Mouse (Mus musculus): ENCODE data around the gene Lgr6. TPM values are rescaled to one million over a fixed set of nuclear protein-coding genes. Genes with fewer than 3 reads are reported as not detected.
A peak's percentile ranks its signal among the peaks of the same experiment; 100 is the strongest.

The Lgr6 gene
- polyA plus RNA-seq, 1 experiment from 2014 or later, result 0.61 TPM

- WGBS, result 82% methylated on average over 5 of the region's 5 CpGs
Measured at GRCm38 (mm10) chr1:134997568-134997967, 107.5 kb downstream of the Lgr6 start.

GRCm38 (mm10) chr1:134996471-134996870 lies 108.6 kb downstream of the Lgr6 start:
- Histone ChIP-seq H3K4me2 (replicated peaks) (no peak overlapping the region), H3K4me3 (no peak overlapping the region), H3K9me3 (no peaks in the 10 kb centered on the region), H3K4me1 (0 out of 2 replicates have a peak, but pooled peaks cover 3% of the 10 kb centered on the region), H3K9ac (replicated peaks) (no peak overlapping the region), H3K27ac (replicated peaks) (no peak overlapping the region), H3K36me3 (no peaks in the 10 kb centered on the region), H3K27me3 (no peaks in the 10 kb centered on the region)
- whole genome bisulfite sequencing, result 88% methylated on average over 7 of the region's 7 CpGs
- no peak for ATAC-seq (replicated peaks)

More at GRCm38 (mm10) chr1:134997568-134997967, 107.5 kb downstream of the Lgr6 start:
- no peak overlapping the region for H3K4me2 ChIP-seq (replicated peaks)
- H3K27me3 ChIP-seq, result no peaks in the 10 kb centered on the region
- no peaks in the 10 kb centered on the region for H3K36me3 ChIP-seq
- ATAC-seq (replicated peaks), result no peak
- no peak overlapping the region for H3K27ac ChIP-seq (replicated peaks)
- H3K9me3 ChIP-seq, result no peaks in the 10 kb centered on the region
- no peak overlapping the region for H3K9ac ChIP-seq (replicated peaks)
- H3K4me1 ChIP-seq, result 0 out of 2 replicates have a peak, but pooled peaks cover 3% of the 10 kb centered on the region
- H3K4me3 ChIP-seq, result no peak overlapping the region

DNA sequence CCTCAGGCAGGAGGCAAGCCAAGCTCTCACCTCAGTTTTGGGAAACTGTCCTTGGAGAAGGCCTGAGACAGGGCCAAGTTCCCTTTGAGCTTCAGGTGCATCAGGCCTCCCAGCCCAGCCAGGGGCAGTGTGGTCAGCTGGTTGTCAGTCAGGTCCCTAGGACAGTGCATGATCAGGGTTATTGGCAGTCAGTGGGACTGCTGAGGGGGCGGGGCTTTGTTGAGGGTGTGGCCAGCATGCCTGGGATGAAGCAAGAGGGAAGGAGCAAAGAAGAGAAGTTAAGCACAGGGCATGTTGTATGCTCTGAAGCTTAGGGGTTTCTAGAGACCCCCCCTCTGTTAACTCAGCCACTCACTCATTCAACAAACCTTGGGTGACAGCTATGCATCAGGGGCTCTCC lies 109.1 kb downstream of the Lgr6 start:
- 38% methylated on average over 1 of the region's 1 CpGs for WGBS

GRCm38 (mm10) chr1:134995437-134995836 lies 109.6 kb downstream of the Lgr6 start:
- Histone ChIP-seq H3K4me3 (no peak overlapping the region), H3K9me3 (no peaks in the 10 kb centered on the region), H3K9ac (replicated peaks) (no peak overlapping the region), H3K27me3 (no peaks in the 10 kb centered on the region), H3K4me1 (0 out of 2 replicates have a peak, but pooled peaks cover 3% of the 10 kb centered on the region), H3K4me2 (replicated peaks) (no peak overlapping the region), H3K36me3 (no peaks in the 10 kb centered on the region), H3K27ac (replicated peaks) (no peak overlapping the region)
- WGBS, result 35% methylated on average over 4 of the region's 4 CpGs
- ATAC-seq (replicated peaks), result no peak

More for the DNA sequence above, 109.1 kb downstream of the Lgr6 start:
- no peak overlapping the region for H3K27ac ChIP-seq (replicated peaks)
- H3K9me3 ChIP-seq, result no peaks in the 10 kb centered on the region
- H3K4me2 ChIP-seq (replicated peaks), result no peak overlapping the region
- no peaks in the 10 kb centered on the region for H3K27me3 ChIP-seq
- no peaks in the 10 kb centered on the region for H3K36me3 ChIP-seq
- no peak overlapping the region for H3K4me3 ChIP-seq
- no peak for ATAC-seq (replicated peaks)
- no peak overlapping the region for H3K9ac ChIP-seq (replicated peaks)
- H3K4me1 ChIP-seq, result 0 out of 2 replicates have a peak, but pooled peaks cover 3% of the 10 kb centered on the region

- H3K9me3 ChIP-seq, result no peaks in the 10 kb centered on the region
- no peak overlapping the region for H3K9ac ChIP-seq (replicated peaks)
- 0 out of 2 replicates have a peak, but pooled peaks cover 3% of the 10 kb centered on the region for H3K4me1 ChIP-seq
- no peaks in the 10 kb centered on the region for H3K27me3 ChIP-seq
- no peaks in the 10 kb centered on the region for H3K36me3 ChIP-seq
- WGBS, result 84% methylated on average over 3 of the region's 3 CpGs
- no peak overlapping the region for H3K4me2 ChIP-seq (replicated peaks)
- no peak for ATAC-seq (replicated peaks)
- no peak overlapping the region for H3K4me3 ChIP-seq
- no peak overlapping the region for H3K27ac ChIP-seq (replicated peaks)
Measured at GRCm38 (mm10) chr1:134994739-134995138, 110.3 kb downstream of the Lgr6 start.

DNA sequence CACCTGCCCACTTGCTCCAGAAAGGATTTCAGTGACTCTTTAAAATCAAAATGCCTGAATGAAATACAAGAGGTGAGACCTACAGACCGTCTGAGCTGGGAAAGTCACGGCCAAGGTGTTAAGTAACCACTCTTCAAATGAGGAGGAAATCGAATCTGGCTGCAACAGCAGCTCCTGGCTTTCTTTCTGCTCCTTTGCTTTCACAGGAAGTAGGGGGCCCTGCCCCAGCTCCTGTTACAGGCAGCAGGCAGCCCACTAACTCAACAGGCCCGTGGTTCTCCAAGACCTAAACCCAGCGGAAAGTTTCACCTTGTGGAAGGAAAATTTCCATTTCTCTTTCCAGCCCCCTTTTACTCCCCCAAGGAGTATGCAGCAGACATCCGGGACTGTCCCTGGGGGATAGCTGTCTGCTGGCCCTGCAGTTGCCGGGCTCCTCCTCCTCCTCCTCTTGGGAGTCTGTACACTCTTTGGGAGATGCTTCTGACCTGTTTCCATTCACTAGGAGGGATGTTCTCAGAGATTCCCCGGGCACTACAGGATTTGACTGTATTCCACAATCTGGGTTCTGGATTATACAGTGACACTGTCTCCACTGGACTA lies 112.9 kb downstream of the Lgr6 start:
- no peak overlapping the region for H3K4me2 ChIP-seq (replicated peaks)
- H3K9ac ChIP-seq (replicated peaks), result no peak overlapping the region
- H3K36me3 ChIP-seq, result no peaks in the 10 kb centered on the region
- H3K27ac ChIP-seq (replicated peaks), result no peak overlapping the region
- no peaks in the 10 kb centered on the region for H3K9me3 ChIP-seq
- peaks cover 9% of the 10 kb centered on the region; the same call in 1 of the 2 replicates for H3K4me1 ChIP-seq
- H3K4me3 ChIP-seq, result no peak overlapping the region
- no peak for ATAC-seq (replicated peaks)
- 0 out of 2 replicates have a peak, but pooled peaks cover 3% of the 10 kb centered on the region for H3K27me3 ChIP-seq
- WGBS, result 60% methylated on average over 8 of the region's 8 CpGs

DNA sequence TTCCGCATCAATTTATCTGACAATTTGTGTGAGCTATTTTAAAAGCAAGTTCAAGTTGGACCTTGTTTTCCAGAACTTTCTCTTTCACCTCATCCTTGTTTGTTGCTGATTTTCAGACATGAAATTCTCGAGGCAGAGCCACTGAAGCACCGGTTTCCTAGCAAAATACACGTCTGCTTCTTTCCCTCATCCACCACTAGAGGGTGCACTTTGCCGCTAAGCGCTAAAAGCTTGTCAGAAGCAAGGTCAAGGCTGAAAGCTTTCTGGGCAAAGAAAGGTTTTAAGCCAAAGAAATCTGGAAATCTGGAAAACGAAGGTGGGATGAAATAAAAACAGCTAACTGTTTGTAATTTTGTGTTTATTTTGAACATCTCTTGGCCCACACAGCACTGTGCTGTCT lies 115.7 kb downstream of the Lgr6 start:
- H3K4me2 ChIP-seq (replicated peaks), result no peak overlapping the region
- H3K27me3 ChIP-seq, result 0 out of 2 replicates have a peak, but pooled peaks cover 3% of the 10 kb centered on the region
- H3K4me3 ChIP-seq, result no peak overlapping the region
- peaks cover 6% of the 10 kb centered on the region; the same call in 1 of the 2 replicates for H3K4me1 ChIP-seq
- H3K9me3 ChIP-seq, result no peaks in the 10 kb centered on the region
- 9% methylated on average over 7 of the region's 7 CpGs for WGBS
- no peak for ATAC-seq (replicated peaks)
- no peaks in the 10 kb centered on the region for H3K36me3 ChIP-seq
- H3K27ac ChIP-seq (replicated peaks), result no peak overlapping the region
- H3K9ac ChIP-seq (replicated peaks), result no peak overlapping the region

DNA sequence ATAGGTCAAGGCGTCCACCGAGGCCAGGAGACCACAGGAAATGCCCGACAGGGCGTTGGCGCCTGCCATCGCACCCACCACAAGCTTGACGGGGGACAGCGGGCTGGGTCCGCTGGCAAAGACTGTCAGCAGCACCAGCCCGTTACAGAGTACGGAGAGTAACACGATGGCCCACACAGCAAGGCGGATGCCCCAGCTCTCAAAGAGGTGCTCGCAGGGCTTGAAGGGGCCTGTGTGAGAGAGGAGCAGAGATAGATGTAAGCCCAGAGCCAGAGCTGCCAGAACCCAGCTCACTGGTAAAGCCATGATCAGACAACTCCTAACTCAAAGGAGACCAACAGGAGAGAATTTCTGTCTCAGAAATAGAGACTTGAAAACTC lies 117.1 kb downstream of the Lgr6 start:
- no peaks in the 10 kb centered on the region for H3K36me3 ChIP-seq
- peak; percentile 61 for ATAC-seq (replicated peaks)
- peak overlapping the region; percentile 51 for H3K4me3 ChIP-seq
- peak overlapping the region; percentile 91 for H3K4me2 ChIP-seq (replicated peaks)
- H3K9ac ChIP-seq (replicated peaks), result peak overlapping the region; percentile 55
- WGBS, result 9% methylated on average over 14 of the region's 14 CpGs
- H3K9me3 ChIP-seq, result no peaks in the 10 kb centered on the region
- peaks cover 6% of the 10 kb centered on the region; the same call in 1 of the 2 replicates for H3K4me1 ChIP-seq
- H3K27ac ChIP-seq (replicated peaks), result no peak overlapping the region
- 0 out of 2 replicates have a peak, but pooled peaks cover 3% of the 10 kb centered on the region for H3K27me3 ChIP-seq

- H3K9me3 ChIP-seq, result no peaks in the 10 kb centered on the region
- peaks cover 6% of the 10 kb centered on the region; the same call in 1 of the 2 replicates for H3K4me1 ChIP-seq
- H3K9ac ChIP-seq (replicated peaks), result peak overlapping the region; percentile 55
- H3K4me3 ChIP-seq, result peak overlapping the region; percentile 51
- WGBS, result 37% methylated on average over 47 of the region's 48 CpGs
- no peak overlapping the region for H3K27ac ChIP-seq (replicated peaks)
- peak overlapping the region; percentile 91 for H3K4me2 ChIP-seq (replicated peaks)
- H3K36me3 ChIP-seq, result no peaks in the 10 kb centered on the region
- H3K27me3 ChIP-seq, result 0 out of 2 replicates have a peak, but pooled peaks cover 3% of the 10 kb centered on the region
- peak; percentile 82 for ATAC-seq (replicated peaks)
Measured at GRCm38 (mm10) chr1:134987173-134987961, 117.7 kb downstream of the Lgr6 start.

- Histone ChIP-seq H3K27me3 (no peaks in the 10 kb centered on the region), H3K36me3 (peaks cover 8% of the 10 kb centered on the region; the same call in 1 of the 2 replicates), H3K4me2 (replicated peaks) (no peak overlapping the region), H3K9me3 (no peaks in the 10 kb centered on the region), H3K4me1 (no peaks in the 10 kb centered on the region), H3K9ac (replicated peaks) (no peak overlapping the region), H3K27ac (replicated peaks) (no peak overlapping the region), H3K4me3 (no peak overlapping the region)
- ATAC-seq (replicated peaks), result no peak
- 56% methylated on average over 1 of the region's 1 CpGs for WGBS
Measured at GRCm38 (mm10) chr1:134972920-134973319, 132.2 kb downstream of the Lgr6 start.

- WGBS, result 97% methylated on average over 2 of the region's 2 CpGs
- Histone ChIP-seq H3K27me3 (0 out of 2 replicates have a peak, but pooled peaks cover 3% of the 10 kb centered on the region), H3K27ac (replicated peaks) (no peak overlapping the region), H3K4me1 (peaks cover 12% of the 10 kb centered on the region), H3K4me2 (replicated peaks) (no peak overlapping the region), H3K9me3 (no peaks in the 10 kb centered on the region), H3K4me3 (no peak overlapping the region), H3K36me3 (peaks cover 3% of the 10 kb centered on the region; the same call in 1 of the 2 replicates), H3K9ac (replicated peaks) (no peak overlapping the region)
- no peak for ATAC-seq (replicated peaks)
Measured at GRCm38 (mm10) chr1:134965430-134965829, 139.6 kb downstream of the Lgr6 start.

DNA sequence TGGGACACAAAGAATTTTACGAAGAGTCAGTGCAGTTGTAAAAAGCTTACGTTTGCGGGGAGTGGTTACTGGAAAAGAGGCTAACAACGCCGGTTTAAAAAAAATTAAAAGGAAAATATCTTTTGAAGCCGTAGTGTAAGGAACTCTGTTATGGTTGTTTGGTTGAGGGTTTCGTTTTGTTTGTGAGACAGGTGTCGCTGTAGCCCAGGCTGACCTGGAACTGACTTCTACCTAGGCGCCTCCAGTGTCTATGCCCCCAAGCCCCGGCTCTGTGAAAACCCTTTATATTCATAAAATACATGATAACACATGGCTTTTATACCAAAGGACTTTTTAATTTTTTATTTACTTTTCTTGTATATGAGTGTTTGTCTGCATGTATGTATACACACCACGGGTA lies 142.3 kb downstream of the Lgr6 start:
- Histone ChIP-seq H3K27ac (replicated peaks) (no peak overlapping the region), H3K9me3 (no peaks in the 10 kb centered on the region), H3K4me2 (replicated peaks) (peak overlapping the region; percentile 57), H3K9ac (replicated peaks) (peak overlapping the region; percentile 61), H3K27me3 (0 out of 2 replicates have a peak, but pooled peaks cover 3% of the 10 kb centered on the region), H3K4me1 (peaks cover 12% of the 10 kb centered on the region), H3K36me3 (no peaks in the 10 kb centered on the region), H3K4me3 (peak overlapping the region; percentile 76)
- ATAC-seq (replicated peaks), result peak; percentile 54; the same call in 1 of the 2 replicates
- WGBS, result 2% methylated on average over 11 of the region's 11 CpGs
